Mouse (Mus musculus) adrenal gland, postnatal 36 days (tissue): ENCODE results near the gene Gtf3c1. TPM values are rescaled to one million over a fixed set of nuclear protein-coding genes. Genes with fewer than 3 reads are reported as not detected.
"Not testable (repeated sequence)": the region's sequence is repeated elsewhere in the genome, so short reads cannot be mapped to it uniquely, and the experiment has no call there.

ENCODE experiments used
- DNase-seq, 2 experiments: peaks; one replicate each; pipeline ENCODE4 v3.0.0; 2021; ENCODE audit warnings: mixed read lengths in 1 of 2
- long read RNA-seq, 2 experiments: library from polyadenylated mRNA; stranded (forward); transcript quantifications; one replicate each; pipeline ENCODE4 v2.0.0; 2021; ENCODE audit warnings: borderline sequencing depth in 2 of 2
- total RNA-seq, 2 experiments: library from RNA; stranded (reverse); gene quantifications; 2 replicates each; pipeline ENCODE4 v1.2.3; 2021

The Gtf3c1 gene
- total RNA-seq, result 10 to 100 TPM; 70.2 to 72.3 TPM
- long read RNA-seq, experiment 1, partial matches to known transcripts, result 13 of 14 reads
- long read RNA-seq, experiment 1, other reads (novel, unspliced or antisense), result 1 of 14 reads
- long read RNA-seq, experiment 2, partial matches to known transcripts, result 6 of 6 reads
- long read RNA-seq, experiment 2, other reads (novel, unspliced or antisense), result 0 of 6 reads

GRCm38 (mm10) chr7:125707593-125708022 is at the start of gene Gtf3c1, which contains the start of gene D430042O09Rik:
Gene Gtf3c1 (minus strand): TSS chr7:125707780.
Gene D430042O09Rik (plus strand): TSS chr7:125707888.
- peak; percentile 100 for DNase-seq

GRCm38 (mm10) chr7:125756806-125757205 is 49.2 kb upstream of the Gtf3c1 start:
- peak in 1 of 2 experiments; percentile 14 for DNase-seq

- DNase-seq, result peak in 1 of 2 experiments; percentile 52
Observed at GRCm38 (mm10) chr7:125753326-125753715, 45.7 kb upstream of the Gtf3c1 start.

GRCm38 (mm10) chr7:125752699-125753325 is 45.2 kb upstream of the Gtf3c1 start:
- DNase-seq, result peak; percentile 49 to 59

GRCm38 (mm10) chr7:125748186-125748585 is 40.6 kb upstream of the Gtf3c1 start:
- no peak for DNase-seq

DNA sequence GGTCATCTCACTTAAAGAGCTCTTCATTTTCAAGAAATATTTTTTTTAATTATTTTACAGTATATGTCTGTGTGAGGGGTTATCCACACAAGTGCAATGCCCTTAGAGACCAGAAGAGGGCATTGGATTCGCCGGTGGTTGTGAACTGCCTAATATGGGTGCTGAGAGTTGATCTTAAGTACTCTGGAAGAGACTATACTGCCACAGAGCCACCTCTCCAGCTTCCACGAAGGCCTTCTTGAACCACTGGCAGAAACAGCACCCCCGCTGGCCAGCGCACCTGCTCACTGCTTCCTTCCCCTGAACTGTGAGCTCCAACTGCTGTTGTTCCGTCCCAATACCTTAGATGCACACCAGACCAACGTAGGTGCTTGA is 39.7 kb upstream of the Gtf3c1 start:
- DNase-seq, result peak in 1 of 2 experiments; percentile 35

DNA sequence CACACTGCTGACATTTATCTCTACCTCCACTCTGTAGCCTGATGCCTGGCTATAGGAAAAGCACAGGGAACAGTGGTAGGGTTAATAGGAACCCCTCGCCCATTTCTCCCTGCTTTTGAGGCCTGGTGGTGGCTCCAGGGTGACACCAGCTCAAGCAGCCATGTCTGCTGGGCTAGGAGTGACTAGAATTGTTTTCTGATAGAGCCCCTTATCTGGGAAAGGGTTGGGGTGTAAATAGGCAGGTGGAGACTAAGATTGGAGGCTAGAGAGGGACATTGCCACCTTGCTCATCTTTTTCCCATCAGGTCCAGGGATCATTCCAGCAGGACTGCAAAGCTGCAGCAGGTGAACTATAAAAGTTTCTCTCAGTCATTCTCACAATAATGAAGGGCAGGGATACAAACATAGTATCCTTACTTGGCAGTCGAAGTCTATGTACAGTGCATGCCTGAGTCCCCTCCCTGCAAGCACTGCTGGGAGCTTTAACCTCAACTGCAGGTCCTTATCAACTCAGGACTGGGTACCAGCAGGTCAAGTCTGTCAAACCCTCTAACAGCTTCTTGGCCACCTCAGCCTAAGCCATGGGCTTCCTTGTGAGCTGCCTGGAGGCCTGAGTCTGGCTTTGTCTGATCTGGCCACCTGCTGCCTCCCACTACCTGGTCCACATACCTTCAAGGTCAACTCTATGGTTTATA is 39.2 kb upstream of the Gtf3c1 start:
- no peak for DNase-seq

DNA sequence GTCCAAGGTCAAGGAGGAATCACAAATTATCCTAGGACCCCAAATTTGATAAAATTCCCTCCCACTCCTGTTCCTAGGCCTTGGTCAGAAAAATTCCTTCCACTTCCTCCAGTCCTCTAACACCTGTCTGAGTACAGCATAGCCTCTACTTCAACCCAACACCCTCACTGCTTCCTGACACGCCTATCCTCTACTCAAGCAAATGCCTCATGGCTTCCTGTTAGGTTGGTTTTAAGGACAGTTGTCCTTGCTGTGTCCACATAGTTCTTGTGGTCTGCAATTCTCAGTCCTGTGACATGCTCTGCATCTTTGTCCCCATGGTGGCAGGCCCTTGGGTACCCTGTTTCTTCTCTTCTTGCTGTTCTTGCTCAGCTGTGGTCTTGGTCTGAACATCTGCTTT is 37.2 kb upstream of the Gtf3c1 start:
- DNase-seq, result no peak

DNA sequence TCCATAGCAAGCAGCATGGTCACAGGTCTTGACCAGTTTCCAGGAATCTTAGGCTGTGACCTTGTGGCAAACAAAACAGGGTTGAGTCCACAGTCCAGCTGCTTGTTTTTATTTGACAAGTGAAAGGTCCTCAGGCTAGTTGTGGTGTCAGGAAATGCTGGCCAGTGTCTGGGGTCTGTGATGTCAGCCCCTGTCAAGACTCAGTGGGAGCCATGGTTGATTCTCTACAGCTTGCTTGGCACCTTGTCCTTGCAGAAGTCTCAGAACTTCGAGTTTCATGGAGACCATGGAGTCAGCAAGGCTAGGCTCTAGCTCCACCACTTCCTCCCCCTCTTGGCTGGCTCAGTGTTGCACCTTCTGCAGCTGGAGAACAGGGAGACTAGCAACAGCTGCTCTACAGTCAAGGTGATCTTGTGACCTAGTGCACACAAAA is 33.7 kb upstream of the Gtf3c1 start:
- DNase-seq, result peak; percentile 53 to 61

GRCm38 (mm10) chr7:125740521-125740920 is 32.9 kb upstream of the Gtf3c1 start:
- DNase-seq, result no peak

DNA sequence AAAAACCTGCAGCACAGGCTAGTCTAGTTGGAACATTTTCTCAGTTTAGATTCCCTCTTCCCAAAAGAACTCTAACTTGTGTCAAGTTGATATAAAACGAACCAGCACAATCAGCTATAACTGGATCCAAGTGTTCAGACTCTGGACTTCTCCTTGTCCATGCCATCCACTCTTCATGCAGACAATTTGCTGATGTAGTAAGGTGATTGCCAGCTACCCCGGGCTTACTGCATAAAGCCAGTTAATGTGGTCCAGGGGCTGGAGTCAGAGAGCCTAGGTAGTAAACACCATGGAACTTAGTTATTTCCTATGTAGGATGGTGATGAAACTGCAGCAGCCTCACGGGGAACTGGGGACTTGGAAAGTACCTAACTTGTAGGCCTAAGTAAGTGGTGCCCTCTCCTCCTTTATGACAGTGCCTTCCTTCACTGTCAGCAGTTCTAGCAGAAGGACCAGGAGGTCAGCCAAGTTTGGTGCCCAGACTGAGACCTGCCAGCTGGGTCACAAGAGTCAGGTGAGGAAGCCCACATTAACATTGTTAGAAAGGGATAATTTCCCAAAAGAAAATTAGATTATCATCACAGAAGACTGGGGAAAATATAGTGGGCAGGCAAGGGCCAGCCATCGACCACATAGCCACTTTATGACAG is 28.9 kb upstream of the Gtf3c1 start:
- no peak for DNase-seq

DNA sequence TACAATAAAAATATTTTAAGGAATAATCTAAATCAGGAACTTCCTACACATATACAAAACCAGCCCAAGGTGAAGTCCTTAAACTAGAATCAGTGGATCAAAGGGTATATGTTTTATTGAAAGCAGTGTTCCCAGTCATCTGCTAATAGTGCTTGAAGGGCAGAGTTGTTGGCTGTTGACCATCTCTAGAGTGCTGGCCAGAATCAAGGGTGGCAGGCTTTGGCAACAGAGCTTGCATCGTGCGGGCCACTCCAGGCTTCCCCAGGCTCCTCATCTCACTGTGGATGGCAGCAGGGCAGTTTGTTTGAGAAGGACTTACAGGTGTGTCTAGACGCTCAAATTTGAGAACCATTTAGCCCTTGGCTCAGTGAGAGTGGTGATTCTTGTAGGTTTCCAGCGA is 26.2 kb upstream of the Gtf3c1 start:
- no peak for DNase-seq

- no peak for DNase-seq
Observed at GRCm38 (mm10) chr7:125731679-125732078, 24.1 kb upstream of the Gtf3c1 start.

- DNase-seq, result no peak
Observed at GRCm38 (mm10) chr7:125723189-125723972, 15.8 kb upstream of the Gtf3c1 start.

GRCm38 (mm10) chr7:125722127-125722526 is 14.5 kb upstream of the Gtf3c1 start:
- DNase-seq, result peak; percentile 18 to 29

DNA sequence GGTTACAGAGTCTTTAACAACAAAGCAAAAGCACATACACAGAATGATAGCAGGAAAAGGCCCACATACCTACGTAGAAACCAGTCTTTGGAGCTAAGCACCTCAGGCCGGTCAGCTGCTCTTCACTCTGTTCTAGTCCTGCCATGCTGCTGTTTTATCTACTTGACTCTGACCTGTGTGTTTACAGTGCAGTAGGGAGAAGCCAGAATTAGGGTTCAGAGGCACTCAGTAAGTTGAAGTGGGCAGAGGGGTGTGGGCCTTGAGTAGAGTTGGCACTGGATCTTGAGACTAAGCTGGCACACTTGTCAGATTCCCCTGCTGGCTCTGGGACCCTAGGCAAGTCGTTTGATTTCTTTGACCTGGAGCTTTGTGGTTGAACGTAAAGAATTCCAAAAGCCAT is 13.5 kb upstream of the Gtf3c1 start:
- DNase-seq, result no peak

DNA sequence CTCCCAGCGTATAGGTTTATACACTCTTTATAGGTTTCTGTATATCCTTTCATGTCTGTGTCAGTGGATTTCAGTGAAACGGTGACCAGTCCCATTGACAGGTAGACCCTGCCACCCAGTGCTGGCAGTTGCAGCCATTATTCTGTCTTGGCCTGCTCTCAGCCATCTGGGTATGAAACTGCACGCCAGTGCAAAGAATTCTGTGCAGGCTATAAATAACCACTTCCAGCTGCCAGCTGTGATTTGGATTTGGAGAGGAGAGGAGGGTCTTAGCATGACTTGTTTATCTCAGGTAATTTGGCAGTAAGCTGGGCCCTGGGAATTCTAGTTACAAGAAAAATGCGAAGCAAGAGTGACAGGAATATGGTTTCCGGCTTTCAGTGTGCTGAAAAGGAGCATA is 12.8 kb upstream of the Gtf3c1 start:
- DNase-seq, result no peak

DNA sequence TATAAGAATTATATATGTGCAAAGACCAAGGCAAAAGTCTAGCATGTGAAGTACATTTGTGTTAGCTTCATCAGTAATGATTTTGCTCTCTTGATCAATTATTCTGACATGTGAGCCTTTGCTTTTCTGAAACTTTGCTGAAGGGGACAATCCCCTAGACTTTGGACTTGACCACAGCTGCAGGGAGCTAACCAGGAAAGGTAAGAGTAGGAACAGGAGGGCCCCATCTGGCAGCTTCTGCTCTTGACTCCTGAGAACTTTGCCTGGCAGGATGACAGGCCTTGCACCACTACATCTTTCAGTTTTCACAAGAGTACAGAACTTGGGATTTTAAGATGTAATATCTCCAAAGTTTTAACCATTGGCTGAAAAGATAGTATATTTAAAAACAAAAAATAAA is 10.0 kb upstream of the Gtf3c1 start:
- no peak for DNase-seq

DNA sequence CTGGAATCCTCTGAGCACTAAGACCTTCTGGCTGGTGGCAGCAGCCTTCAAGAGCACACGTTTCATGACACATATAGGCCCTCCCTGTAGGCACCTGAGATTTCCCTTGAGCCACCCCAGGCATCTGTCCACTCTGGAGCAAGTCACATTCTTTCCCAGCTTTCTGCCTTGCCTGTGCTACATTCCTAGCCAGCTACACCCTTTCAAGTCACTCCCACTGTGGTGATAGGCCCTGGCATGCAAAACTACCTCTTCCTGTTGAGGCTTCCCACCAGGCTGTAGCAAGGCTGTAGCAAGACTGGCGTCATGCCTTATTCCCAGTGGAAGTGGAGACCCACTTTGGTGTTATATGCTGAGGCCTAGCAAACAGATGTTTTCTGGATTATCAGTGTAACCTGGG is 9.1 kb upstream of the Gtf3c1 start:
- no peak for DNase-seq

- no peak for DNase-seq
Observed at GRCm38 (mm10) chr7:125714803-125715202, 7.2 kb upstream of the Gtf3c1 start.

DNA sequence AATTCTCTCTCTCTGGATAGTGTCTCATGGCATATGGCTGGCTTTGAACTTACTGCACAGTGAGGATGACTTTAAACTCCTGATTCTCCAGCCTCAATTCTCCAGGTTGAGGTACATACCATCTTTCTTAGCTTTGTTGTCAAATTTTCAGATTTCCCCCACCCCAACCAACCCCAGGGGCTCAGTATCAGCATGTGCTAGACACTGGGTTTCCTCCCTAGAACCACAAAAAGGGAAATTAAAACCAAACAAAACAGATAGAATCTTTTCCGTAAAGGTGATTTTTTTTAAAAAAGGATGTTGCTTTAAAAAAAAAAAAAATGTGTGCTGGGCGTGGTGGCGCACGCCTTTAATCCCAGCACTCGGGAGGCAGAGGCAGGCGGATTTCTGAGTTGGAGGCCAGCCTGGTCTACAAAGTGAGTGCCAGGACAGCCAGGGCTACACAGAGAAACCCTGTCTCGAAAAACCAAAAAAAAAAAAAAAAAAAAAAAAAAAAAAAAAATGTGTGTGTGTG is 6.0 kb upstream of the Gtf3c1 start:
- DNase-seq, result not testable (repeated sequence)

GRCm38 (mm10) chr7:125708100-125708499 is 520 bp upstream of the Gtf3c1 start:
- no peak for DNase-seq
